Mouse (Mus musculus): Measurements from ENCODE around the gene Capza2.

DNA sequence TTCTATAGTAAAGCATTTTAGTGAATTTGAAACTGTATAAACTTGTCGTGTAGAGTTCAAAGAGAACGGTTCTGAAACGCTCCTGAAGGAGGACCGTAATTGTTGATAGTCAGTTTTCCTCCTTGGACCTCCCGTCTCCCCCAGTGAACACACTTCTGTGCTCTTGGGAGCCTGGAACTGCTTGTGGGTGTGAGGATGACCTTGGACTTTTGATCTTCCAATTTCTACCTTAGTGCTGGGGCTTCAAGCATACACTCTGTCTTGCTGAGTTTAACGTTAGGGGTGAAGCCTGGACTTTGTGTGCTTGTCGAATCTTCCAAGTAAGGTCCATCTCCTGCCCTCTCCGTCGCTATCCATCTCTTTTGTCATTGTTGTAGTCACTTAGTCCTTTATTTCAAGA lies 4.0 kb downstream of the Capza2 start:
- TF ChIP-seq POLR2A (IDR thresholded peaks at IDR 0.05; ENCODE audit: control insufficient read depth, low read depth, low read length) (no peak), CTCF (IDR thresholded peaks at IDR 0.05; ENCODE audit: control insufficient read depth, insufficient read depth, insufficient replicate concordance, low read depth, low read length) (no peak)

Data from testis, adult 2 months (tissue).